Comparison of ENCODE assay signal across 27 mouse cellular contexts in the genomic region with DNA sequence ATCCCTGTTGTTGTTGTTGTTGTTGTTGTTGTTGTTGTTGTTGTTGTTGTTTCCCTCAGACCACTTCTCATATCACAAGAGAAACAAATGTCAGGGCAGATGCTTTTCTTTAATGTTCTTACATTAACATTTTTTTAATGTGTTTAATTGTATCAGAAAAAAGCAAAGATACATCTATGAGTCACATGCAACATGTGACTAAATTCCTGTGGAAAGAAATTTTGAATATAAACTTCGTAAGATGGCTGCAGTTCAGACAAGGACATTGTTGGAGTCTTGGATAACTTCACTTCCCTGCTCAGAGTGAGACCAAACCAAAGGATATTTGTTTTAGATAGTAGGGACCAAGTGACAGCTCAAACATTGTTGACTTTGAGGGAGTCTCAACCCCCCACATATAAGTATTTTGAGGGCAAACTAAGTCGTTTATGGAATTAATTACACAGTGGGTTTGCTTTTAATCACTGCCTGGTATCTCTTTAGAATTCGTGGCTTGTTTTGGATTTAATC.
"Had no signal": no experiment of that assay in that cellular context is flagged by ENCODE, and none has a peak within 500 bp of the region (broad histone marks: within the 10 kb centered on the region; RNA-seq: fewer than 3 reads in every experiment).

No protein-coding gene starts in this region.

- H3K36me3 ChIP-seq: heart, embryonic 10.5 days; heart, embryonic 12.5 days; hindbrain, embryonic 10.5 days; hindbrain, embryonic 12.5 days; intestine, embryonic 15.5 days; limb, embryonic 10.5 days; limb, embryonic 12.5 days; liver, embryonic 13.5 days; liver, embryonic 15.5 days had no signal

- H3K9ac ChIP-seq: heart, embryonic 12.5 days; hindbrain, embryonic 12.5 days; hindbrain, embryonic 14.5 days; intestine, embryonic 15.5 days; limb, embryonic 12.5 days; liver, embryonic 13.5 days; liver, embryonic 15.5 days had no signal

- DNase-seq: gastrocnemius, adult 2 months; gastrocnemius, postnatal 10 days; gastrocnemius, postnatal 25 days; heart, adult 18-20 months; heart, postnatal 10 days; heart, postnatal 4 days; kidney, adult 8-10 months; kidney, postnatal 25 days; kidney, postnatal 4 days; liver; liver, embryonic 13.5 days had no signal

- H3K27me3 ChIP-seq: heart, embryonic 12.5 days; hindbrain, embryonic 12.5 days; intestine, embryonic 15.5 days; limb, embryonic 12.5 days; liver, embryonic 13.5 days; liver, embryonic 15.5 days had no signal

- H3K4me2 ChIP-seq: heart, embryonic 12.5 days; hindbrain, embryonic 12.5 days; hindbrain, embryonic 14.5 days; intestine, embryonic 15.5 days; limb, embryonic 12.5 days; liver, embryonic 11.5 days; liver, embryonic 13.5 days; liver, embryonic 15.5 days had no signal

- H3K4me3 ChIP-seq: gastrocnemius, adult 2 months; heart, embryonic 10.5 days; heart, embryonic 12.5 days; hindbrain, embryonic 10.5 days; hindbrain, embryonic 12.5 days; intestine, embryonic 15.5 days; layer of hippocampus, adult 2 months; left cerebral cortex, adult 2 months; limb, embryonic 10.5 days; limb, embryonic 12.5 days; liver, embryonic 13.5 days; liver, embryonic 15.5 days had no signal

- ATAC-seq: hindbrain, embryonic 16.5 days; inflammation-experienced regulatory T-cells, adult 6 months; intestine, embryonic 15.5 days; intestine, postnatal 0 days had no signal

- H3K9me3 ChIP-seq: heart, embryonic 10.5 days; intestine, embryonic 15.5 days; limb, embryonic 10.5 days; limb, embryonic 12.5 days; liver, embryonic 13.5 days; liver, embryonic 15.5 days had no signal

- H3K27ac ChIP-seq: gastrocnemius, adult 2 months; heart, embryonic 10.5 days; hindbrain, embryonic 10.5 days; hindbrain, embryonic 12.5 days; hindbrain, embryonic 14.5 days; intestine, embryonic 15.5 days; kidney, postnatal 0 days; layer of hippocampus, adult 2 months; left cerebral cortex, adult 2 months; limb, embryonic 10.5 days; limb, embryonic 12.5 days; liver, embryonic 13.5 days; liver, embryonic 15.5 days had no signal

- H3K4me1 ChIP-seq: heart, embryonic 10.5 days; heart, embryonic 12.5 days; hindbrain, embryonic 10.5 days; hindbrain, embryonic 12.5 days; intestine, embryonic 15.5 days; limb, embryonic 10.5 days; limb, embryonic 12.5 days; liver, embryonic 13.5 days; liver, embryonic 15.5 days had no signal
